Mouse (Mus musculus) heart, adult 10 weeks (tissue): ENCODE measurements around the gene Zscan4d. TPM values are rescaled to one million over a fixed set of nuclear protein-coding genes. Genes with fewer than 3 reads are reported as not detected.

Experiments
- polyA plus RNA-seq: library from polyadenylated mRNA; stranded (reverse); fragments of 350-450 nt; fragmentation: Illumina TruSeq; extraction: RNeasy Lipid Tissue Mini Kit (QIAGEN cat#74804); gene quantifications from one replicate; pipeline ENCODE4 v1.2.3, GENCODE M21; 2014; ENCODE audit warnings: low read depth, low replicate concordance

Zscan4d gene
- not detected for polyA plus RNA-seq

DNA sequence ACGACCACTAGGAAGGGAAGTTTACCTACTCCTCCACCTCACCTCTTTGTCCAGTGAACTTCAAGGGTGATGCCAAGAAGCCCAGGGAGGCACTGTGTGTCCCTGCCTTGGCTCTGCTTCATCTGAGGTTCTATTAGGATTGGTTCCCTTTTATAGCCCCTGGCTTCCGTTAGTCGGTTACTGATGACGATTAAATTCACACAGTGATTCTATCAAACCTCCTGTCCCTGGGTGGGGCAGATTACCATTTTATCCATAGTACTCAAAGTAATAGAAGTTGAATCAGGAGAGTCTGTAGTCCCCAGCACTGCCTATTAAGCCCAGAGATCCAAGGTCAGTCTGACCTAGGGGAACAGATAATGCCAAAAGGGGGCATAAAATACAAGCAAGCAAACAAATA, at the start of gene Zscan4d:
Zscan4d (minus strand) TSS at position 101 of the 400 bp plus-strand sequence.

Other genes starting within 250 kb of the Zscan4d start
- not detected for gene Zscan4c, start 160.4 kb downstream of the Zscan4d start, polyA plus RNA-seq
- not detected for gene Zscan4-ps1, start 96.5 kb downstream of the Zscan4d start, polyA plus RNA-seq
- not detected for gene Zscan4e, start 144.5 kb upstream of the Zscan4d start, polyA plus RNA-seq
- gene Zscan4f, start 231.8 kb upstream of the Zscan4d start, polyA plus RNA-seq = not detected